Mouse (Mus musculus) lung, postnatal 0 days (tissue): ENCODE results near the gene Kat2a.

Experiments used
- CTCF ChIP-seq: IDR thresholded peaks from 2 replicates; pipeline ENCODE4 v1.5.1; 2016; ENCODE audit warnings: antibody characterized with exemption, mild to moderate bottlenecking
- EP300 ChIP-seq: IDR thresholded peaks from 2 replicates; pipeline ENCODE4 v1.6.1; 2016; ENCODE audit warnings: antibody characterized with exemption, mild to moderate bottlenecking, control low read depth

- TF ChIP-seq EP300 (no peak), CTCF (no peak)
Observed at GRCm38 (mm10) chr11:100671956-100672355, 40.3 kb downstream of the Kat2a start.
